Mouse (Mus musculus) liver, postnatal 0 days (tissue): Measurements from ENCODE around the gene Smad3.

Experiments used
- CTCF ChIP-seq: sonication (generic); IDR thresholded peaks from 2 replicates; pipeline ENCODE4 v1.5.1; 2016; ENCODE audit warnings: antibody characterized with exemption, low read depth
- EP300 ChIP-seq: IDR thresholded peaks from 2 replicates; pipeline ENCODE4 v1.6.1; 2016; ENCODE audit warnings: antibody characterized with exemption, low read depth, mild to moderate bottlenecking

DNA sequence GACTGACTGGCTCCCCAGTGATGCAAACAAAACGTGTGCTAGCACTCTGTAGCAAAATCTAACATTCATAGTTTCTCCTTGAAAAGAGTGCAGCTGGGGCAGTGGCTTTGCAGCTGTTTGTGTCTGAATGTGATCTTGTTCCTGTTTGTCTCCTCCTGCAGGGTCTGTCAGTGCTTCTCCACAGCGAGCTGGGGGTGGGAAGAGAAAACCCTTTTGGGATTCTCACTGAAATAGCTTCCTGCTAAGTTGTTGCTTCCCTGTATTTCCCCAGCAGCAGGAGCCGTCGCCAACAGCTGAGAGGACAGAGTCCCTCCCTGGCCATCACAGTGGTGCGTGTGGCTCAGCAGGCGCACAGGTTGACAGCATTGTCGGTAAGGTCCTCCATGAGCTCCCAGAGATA is 121.7 kb downstream of the Smad3 start:
- no peak for TF ChIP-seq CTCF
- TF ChIP-seq EP300 = no peak
